Mouse (Mus musculus) heart, embryonic 11.5 days (tissue): ENCODE results near the gene Ppcs. TPM values are rescaled to one million over a fixed set of nuclear protein-coding genes. Genes with fewer than 3 reads are reported as not detected.

Source experiments
- polyA plus RNA-seq: library from polyadenylated mRNA; unstranded; fragments of >200 nt; fragmentation: Nextera tagmentation; extraction: Ambion mirVana; gene quantifications from 2 replicates; pipeline ENCODE4 v1.2.1, GENCODE M21; 2014

The Ppcs gene
- polyA plus RNA-seq, 1 experiment from 2014 or later: 27.1 TPM

Other genes with a start within 250 kb of the Ppcs start
- gene Zfp691, start 248.2 kb downstream of the Ppcs start, polyA plus RNA-seq: 10.9 and 13.7 TPM in 2 replicates
- 34.7 and 58.1 TPM in 2 replicates for gene Ermap, start 232.4 kb downstream of the Ppcs start, polyA plus RNA-seq
- gene Svbp, start 227.1 kb downstream of the Ppcs start, polyA plus RNA-seq: 138 and 143 TPM in 2 replicates
- not detected in 2 replicates for gene Tmem269, start 204.2 kb downstream of the Ppcs start, polyA plus RNA-seq
- 33.2 and 34.7 TPM in 2 replicates for gene AU022252, start 189.7 kb downstream of the Ppcs start, polyA plus RNA-seq
- gene P3h1, start 189.5 kb downstream of the Ppcs start, polyA plus RNA-seq: 32.1 and 33.9 TPM in 2 replicates
- not detected in 2 replicates for gene Cldn19, start 167.0 kb downstream of the Ppcs start, polyA plus RNA-seq
- gene Ybx1, start 127.8 kb downstream of the Ppcs start, polyA plus RNA-seq: 769 and 780 TPM in 2 replicates
- gene Ppih, start 101.9 kb downstream of the Ppcs start, polyA plus RNA-seq: 69.3 and 70.9 TPM in 2 replicates
- gene Ccdc30, start 6.9 kb downstream of the Ppcs start, polyA plus RNA-seq: 3.9 and 4.0 TPM in 2 replicates
- gene Zmynd12, start 394 bp upstream of the Ppcs start, polyA plus RNA-seq: not detected in 2 replicates
- gene Rimkla, start 70.2 kb upstream of the Ppcs start, polyA plus RNA-seq: 5.3 and 6.1 TPM in 2 replicates
- gene Foxj3, start 114.6 kb upstream of the Ppcs start, polyA plus RNA-seq: 19.3 and 25.6 TPM in 2 replicates
- 3.0 and 4.2 TPM in 2 replicates for gene Frg2f1, start 117.1 kb upstream of the Ppcs start, polyA plus RNA-seq
- 0.55 TPM in 1 of 2 replicates, not detected in the other for gene Guca2a, start 215.3 kb upstream of the Ppcs start, polyA plus RNA-seq
- gene Guca2b, start 236.5 kb upstream of the Ppcs start, polyA plus RNA-seq: not detected in 2 replicates